Mouse (Mus musculus) skeletal muscle tissue, adult 2 months (tissue): ENCODE results near the gene Fxyd7.

Experiments
- DNase-seq: peaks from one replicate; pipeline ENCODE4 v3.0.0-alpha.2; 2012; ENCODE audit warnings: low read depth, low spot score

The Fxyd7 gene

DNA sequence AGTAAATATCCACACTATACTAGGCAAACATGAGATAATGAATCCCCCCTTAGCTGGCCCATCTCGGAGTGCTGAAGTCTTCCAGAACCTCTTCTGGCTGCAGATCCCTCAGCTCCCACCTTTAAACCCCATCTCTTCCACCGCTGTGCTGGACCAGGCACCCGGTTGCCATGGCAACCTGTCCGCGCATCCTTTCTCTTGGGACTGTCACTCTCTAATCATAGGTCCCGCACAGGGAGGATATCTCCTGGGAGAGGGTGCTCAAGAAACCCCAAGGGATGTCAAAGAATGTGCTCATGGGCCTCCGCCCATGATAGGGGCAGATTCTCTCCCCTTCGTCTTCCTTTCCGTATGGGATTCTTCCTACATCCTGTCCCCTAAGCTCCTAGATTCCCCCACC is 346 bp downstream of the Fxyd7 start:
- no peak for DNase-seq

DNA sequence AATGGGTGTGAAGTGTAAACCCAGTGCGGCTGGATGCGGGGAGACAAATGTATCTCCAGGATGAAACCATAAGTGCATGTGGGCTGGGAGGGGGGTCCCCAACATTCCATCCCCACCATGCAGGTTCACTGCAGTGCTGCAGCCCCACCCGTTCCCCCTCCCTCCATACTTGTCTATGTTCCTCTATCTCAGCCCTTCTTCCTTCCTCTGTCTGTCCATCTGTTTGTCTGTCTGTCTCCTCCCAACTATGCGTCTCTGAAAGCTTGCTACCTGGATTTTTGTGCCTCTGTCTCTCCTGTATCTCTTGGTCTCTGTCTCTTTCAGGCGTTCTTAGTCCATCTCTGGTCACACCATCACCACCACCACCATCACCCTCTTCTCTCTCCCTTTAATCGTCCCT is 780 bp downstream of the Fxyd7 start:
- DNase-seq = no peak

DNA sequence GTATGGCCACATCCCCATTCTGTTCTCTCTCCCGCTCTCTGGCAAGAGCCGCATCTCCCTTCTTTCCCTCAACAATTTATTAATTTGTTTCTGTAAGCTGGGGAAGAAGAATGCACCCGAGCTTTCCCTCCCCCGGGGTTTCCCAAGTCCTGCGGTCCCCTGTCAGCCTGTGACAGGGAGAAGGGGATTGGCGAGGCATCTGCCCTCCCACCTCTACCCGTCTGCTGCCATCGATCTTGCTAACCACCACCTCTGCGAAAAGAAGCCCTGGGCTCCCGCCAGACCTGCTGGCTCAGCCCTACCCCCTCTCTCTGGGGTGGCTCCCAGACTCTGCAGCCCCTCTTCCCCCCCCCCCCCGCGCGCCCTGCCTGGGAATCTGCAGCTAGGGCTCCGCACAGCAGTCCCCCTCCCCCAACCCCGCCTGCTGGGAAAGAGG is 1.4 kb downstream of the Fxyd7 start:
- no peak for DNase-seq

DNA sequence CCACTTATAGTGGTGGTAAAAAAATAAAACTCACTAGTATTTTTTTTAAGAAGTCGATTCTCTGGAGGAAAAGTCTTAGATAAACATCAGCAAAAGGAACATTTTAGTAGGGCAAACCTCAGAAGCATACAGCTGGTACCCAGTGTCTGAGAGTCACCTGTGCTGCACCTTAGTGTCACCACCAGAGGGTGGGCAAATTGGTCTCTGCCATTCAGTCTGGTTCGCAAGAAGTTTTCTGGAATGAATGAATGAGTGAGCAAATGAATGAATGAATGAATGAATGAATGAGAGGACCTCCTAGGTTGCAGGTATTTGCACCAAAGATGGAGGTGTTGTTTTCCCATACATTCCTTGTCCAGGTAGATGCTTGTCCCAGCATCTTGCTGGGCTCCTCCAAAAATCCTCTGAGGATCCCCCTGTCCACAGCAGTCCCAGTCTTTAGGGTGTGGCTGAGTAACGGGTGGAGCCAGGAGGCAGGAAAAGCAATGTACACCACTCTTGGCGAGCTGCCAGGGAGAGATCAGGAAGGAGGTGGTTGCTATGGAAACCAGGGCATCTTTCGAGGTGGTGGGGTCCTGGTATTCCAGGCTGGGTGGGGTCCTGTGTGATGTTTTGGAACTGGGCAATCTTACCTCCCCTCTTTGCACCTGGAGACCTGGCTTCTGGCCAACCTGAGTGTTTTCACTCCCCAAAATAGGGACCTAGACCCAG is 2.0 kb downstream of the Fxyd7 start:
- no peak for DNase-seq

DNA sequence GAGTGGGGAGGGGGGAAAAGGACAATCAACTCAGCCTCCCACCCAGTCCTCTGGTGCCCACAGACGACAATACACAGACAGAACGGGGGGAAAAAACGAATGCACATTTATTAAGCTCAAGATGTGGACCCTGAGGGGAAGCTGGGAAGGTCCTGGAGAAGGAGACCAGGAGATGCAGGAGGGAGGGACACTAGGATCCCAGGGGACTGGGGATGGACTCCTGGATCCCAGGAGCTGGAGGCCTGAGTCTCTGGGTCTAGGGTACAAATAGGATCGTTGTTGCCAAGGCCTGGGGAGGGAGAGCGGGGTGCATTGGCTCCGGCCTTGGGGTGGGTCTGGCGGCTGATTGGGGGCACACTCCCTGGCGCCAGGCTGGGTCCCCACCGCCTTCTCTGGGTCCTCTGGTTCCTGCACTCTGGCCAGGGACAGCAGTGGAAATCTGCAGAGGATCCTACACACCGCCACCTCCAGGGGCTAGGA is 8.8 kb downstream of the Fxyd7 start, which contains the start of gene Fxyd5:
Gene Fxyd5, minus strand, starts transcription at position 51 of the 480 bp plus-strand sequence.
- DNase-seq = no peak

DNA sequence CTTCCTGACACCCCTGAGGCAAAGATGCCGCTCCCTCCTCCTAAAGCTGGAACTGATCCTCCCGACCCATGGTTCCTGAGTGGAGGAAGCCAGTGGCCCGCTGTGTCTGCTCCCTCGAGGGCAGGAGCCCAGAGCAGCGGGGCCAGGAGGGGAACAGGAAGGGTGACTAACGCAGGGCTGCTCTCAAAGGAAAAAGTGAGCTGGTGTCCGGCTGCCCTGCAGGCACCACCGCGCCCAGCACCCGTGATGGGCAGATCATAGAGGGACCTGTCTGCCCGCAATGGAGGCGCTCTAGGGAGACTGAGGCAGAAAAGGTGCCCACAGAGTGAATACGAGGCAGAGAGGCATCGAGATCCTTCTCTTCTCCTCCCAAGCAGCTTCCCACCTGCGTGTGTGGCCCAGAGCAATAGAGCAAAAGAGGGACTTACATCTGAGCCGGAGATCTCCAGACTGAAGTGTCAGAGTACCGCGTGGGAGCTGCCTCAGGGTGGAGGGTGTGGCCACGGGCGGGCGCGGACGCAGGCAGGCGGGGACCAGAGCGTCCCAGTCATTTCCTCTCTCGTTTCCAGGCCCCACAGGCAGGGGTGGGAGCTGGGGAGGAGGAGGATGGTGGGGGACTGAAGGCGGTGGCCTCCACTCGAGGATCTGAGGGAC is 9.5 kb downstream of the Fxyd7 start:
- DNase-seq = no peak

DNA sequence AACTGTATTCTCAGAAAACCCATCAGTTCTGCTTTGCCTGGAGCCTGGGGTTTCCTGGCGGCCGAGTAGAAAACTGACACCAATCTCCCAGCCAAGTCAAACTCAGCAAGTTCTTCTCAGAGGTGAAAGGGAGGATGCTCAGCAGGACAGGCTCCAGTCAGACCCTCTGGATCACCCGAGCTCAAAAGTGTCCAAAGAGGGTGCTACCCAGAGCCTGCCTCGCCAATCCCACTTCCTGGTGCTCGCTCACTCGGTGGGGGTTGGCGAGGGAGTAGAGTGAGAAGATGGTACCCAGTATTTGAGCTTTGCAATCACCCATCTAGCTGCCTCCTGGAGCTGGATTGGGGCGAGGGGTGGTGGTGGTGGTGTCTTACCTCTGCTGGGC is 10.3 kb downstream of the Fxyd7 start:
- no peak for DNase-seq

DNA sequence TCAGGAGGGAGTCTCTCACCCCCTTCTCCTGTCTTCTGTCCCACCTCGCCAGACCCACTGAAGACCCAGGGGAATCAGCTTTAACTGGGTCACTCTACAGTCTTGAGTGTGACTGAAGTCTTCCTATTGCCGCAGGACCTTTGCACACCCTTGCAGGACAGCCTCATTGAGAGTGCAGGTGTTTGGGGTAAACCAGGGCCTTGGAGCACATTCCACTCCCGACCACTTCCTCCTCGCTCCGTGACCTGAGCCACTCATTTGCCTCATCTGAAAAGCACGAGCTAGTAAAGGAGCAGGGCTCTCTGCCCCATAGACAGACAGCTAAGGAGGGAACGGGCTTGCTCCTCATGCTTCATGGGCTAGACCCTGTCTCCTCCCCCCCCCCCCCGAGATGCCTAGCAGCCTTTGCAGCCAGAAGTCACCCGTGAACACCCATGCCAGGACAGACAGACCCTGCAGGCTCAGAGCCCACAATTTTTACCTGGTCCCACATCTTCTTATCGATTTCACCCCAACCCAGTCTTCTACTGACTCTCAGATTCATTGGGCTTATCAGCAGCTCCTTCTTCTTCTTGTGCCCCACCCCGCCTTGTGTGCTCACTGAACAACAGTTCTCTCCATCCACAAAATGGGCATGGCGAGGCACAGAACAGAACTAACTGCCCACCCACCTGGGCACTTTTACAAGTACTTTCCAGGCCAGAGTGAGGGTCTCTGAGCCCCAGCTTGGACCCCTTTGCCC is 10.8 kb downstream of the Fxyd7 start:
- no peak for DNase-seq

DNA sequence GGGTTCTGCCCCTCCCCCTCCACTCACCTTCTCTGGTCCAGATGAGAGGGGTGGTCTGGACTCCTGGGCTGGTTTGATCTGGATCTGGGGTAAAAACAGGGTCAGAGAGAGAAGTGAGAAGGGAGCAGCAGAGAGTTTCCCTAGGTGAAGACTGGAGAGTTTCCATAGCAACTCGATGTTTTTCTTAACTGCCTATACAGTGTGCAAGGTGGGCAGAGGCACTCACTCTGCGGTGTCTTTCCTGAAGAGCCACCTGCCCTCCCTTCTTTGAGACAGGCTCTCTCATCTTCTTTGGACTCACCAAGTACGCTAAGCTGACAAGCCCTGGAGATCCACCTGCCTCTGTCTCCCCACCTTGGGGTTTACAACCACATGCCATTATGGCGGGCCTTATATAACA is 12.3 kb downstream of the Fxyd7 start:
- DNase-seq = no peak

DNA sequence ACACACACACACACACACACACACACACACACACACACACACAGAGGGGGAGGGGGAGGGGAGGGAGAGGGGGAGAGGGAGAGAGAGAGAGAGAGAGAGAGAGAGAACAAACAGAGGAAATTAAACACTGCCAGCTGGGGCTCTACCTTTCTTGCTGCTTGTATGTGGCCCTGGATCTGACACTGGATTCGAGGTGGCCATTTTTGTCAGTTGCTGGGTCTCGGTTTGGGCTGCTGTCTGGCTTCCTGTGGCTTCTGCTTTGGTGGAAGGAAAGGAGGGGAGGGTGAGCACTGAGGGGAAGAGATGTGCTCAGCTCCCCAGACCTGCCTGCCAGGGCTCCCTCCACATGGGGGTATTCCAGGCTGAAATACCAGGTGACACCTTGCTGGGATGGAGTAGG is 13.6 kb downstream of the Fxyd7 start:
- no peak for DNase-seq

DNA sequence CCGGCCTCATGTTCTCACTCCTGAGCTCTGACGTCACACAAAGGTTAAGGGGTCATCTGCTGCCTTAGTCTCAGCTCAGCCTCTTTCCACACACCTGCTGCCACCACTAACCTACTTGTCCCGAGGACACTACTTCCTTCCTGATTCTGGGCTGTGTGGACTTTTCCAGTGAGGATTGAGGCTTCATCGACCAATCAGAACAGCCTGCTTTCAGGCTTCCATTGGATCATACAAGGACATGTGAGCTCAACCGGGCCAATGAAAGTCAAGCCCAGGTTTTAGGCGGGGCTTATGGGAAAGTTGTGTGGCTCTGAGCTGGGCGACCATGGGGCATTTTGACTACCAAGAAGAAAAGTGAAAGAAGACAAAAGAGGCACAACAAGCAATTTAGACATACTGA is 14.3 kb downstream of the Fxyd7 start:
- DNase-seq = no peak

DNA sequence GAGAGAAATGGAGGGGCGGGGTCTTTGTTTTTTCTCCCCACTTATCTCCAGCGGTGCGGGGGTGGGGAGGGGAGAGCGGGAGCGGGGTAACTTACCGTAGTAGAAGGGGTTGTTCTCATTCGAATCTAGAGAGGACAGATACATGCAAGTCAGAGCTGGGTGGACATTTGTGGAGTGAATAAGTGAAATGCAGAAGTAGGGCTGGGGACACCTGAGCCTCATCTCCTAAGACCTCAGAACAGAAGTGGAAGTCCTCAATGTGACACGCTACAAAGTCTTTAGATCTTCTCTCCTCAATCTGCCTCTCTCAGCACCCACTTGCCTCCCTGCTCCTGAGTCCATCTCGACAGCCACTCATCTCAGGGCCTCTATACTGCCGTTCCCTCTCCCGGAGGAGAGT is 16.0 kb downstream of the Fxyd7 start:
- no peak for DNase-seq

DNA sequence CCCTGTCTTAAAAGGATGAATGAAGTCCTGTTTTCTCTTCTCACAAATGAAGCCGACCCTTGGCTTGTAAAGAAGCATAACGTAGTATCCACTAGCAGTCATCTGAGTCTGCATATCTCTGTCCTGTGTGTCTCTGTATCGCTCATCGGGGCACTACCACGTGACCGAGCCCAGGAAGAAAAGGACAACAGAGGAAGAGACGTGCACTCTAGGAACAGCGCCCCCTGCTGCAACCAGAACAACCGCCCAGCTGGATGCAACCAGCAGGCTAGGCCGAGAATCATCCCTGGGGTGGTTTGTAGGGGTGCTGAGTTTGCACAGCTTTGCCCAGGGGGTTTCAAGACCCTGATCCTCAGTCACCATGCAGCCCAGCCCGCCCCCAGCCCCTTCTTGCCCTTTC is 16.5 kb downstream of the Fxyd7 start:
- DNase-seq = no peak

DNA sequence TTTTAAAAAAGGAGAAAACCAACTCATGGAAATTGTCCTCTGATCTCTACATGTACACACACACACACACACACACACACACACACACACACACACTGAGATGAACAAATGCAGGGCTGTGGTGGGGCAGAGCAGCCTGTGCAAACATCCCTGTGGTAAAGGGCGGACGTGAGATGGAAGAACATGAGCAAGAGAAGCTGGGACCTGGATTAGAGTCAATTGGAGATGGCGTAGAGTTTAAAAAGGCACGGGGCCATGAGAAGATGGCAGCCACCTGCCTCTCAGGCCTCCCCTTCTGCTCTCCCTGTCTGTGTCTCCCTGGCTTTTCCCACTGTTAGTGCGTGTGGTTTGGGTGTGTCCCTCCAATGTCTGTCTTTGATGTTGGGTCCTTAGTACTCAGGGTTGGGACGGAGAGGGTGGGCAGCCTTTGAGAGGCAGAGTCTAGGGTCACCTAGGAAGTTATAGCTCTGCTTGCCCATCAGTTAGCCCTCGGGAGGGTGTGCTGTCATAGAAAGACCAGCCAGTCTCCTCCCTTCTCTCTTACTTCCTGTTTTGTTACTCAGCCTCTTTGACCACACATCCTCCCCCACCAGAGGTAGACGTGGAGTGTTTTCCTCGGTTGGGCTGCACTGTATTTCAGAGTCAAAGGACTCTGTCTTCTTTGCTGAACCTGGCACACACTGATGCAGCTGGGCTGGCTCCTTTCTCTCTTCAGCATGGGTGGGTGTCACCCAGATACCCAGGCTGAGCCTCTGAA is 17.7 kb downstream of the Fxyd7 start:
- DNase-seq = no peak

DNA sequence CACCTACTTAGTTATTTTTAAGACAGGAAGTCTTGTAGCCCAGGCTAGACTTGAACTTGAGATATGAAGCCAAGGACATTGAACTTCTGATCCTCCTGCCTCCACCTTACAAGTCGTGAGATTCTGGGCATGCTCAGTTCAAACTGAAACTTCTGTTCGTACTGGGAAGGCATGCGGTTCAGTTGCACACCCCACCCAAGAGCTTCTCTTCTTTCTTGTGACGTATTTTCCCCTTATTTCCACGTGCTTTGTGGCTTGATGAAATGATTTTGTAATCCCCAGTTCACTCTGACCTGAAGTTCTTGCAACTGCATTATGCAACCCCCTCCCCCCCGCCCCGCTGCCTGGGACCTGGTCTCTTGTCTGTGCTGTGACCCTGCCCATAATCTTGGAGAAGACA is 19.5 kb downstream of the Fxyd7 start:
- DNase-seq = no peak

DNA sequence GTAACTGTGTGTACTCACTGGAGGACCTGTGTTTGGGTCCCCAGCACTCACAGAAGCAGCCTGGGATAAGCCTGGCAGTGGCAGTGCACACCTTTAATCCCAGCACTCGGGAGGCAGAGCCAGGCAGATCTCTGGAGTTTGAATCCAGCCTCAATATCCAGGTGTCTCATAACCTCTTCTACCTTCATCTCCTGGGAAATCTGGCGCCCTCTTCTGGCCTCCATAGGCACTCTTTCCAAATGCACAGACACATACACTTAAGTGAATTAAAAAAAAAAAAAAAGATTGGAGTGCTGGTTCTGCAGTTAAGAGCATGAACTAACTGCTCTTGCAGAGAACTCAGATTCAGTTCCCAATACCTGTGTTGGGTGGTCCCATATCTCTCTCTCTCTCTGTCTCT is 20.6 kb downstream of the Fxyd7 start:
- DNase-seq = no peak

DNA sequence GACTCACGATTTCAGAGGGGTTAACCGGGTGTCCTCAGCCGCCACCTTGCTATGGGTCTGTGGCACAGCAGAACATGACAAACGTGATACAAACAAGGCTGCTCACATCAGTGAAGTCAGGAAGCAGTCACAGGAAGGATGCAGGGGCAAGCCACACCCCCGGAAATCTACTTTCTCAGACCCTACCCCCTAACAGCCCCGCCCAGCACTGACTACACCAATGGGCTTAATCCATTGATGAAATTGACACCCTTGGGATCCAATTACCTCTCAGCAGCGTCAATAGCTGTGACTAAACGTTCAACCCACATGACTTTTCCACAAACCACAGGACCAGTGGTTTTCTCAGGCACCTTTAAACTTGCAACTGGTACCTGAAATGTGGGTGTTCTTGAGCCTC is 22.7 kb downstream of the Fxyd7 start:
- no peak for DNase-seq

DNA sequence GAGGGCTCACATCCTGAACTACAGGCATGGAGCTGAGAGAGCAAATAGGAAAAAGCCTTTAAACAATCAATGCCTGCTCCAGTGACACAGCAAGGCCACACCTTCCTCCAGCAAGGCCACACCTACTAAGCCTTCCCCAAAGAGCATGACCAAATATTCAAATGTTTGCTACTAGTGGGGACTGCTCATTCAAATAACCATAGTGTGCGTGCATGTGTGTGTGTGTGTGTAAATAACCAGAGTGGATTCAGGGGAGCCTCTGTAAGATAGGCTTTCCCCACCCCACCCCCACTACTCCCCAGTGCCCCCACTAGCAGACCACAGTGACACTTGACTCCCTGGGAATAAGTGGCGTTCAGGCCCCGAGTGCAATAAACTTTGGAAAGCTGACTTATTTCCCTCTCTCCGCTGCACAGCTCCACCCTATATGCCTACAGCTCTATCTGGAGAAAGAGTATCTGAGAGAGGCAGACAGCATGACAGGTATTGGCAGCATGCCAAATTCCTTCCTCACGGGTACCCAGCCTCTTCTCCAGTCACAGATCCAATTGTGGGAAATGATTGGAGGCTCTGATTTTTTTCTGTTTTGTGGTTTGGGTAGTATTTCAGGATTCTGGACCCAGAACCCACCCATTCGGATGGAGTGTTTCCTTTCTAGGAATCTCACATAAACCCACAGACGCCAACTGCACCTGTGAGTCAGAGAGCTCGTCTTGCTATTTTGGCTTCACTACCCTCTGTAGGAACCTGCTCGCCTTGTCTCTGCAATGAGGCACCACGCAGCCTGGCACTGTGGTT is 34.0 kb downstream of the Fxyd7 start:
- no peak for DNase-seq

DNA sequence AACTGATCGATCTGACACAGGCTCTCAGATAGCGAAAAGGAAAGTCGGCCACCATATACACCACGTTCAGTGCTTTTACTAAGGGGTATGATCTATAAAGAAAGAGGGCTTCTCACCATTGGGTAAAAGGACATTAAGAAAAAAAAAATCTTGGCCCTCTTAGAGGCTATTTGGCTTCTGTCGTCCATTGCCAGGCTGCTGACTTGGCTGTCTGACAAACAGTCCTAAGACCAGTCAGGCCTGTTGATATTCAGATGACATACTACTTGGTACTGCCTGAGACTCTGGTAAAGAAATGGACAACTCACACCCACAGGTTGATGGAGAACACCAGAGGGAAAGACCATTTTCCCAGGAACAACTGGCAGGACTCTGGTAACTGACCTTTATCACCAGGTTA is 38.3 kb downstream of the Fxyd7 start:
- DNase-seq = no peak

DNA sequence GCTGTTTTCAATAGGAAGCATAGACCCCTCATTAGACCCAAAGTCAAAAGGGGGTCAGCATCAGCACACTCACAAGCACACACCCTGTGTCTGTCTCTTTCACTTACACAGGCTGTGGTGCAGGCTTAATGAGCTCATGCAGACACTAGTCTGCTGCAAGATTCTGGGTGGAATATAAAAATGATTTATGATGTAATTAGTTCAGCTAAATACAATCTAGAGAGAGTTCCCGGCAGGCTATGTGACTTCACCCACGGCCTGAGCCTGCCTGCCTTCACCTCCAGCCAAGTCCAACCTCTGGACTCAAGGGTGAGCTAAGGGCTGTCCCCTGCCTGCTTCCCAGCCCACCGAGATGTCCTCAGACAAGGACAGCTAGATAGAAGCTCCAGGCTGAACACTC is 42.4 kb downstream of the Fxyd7 start:
- no peak for DNase-seq

DNA sequence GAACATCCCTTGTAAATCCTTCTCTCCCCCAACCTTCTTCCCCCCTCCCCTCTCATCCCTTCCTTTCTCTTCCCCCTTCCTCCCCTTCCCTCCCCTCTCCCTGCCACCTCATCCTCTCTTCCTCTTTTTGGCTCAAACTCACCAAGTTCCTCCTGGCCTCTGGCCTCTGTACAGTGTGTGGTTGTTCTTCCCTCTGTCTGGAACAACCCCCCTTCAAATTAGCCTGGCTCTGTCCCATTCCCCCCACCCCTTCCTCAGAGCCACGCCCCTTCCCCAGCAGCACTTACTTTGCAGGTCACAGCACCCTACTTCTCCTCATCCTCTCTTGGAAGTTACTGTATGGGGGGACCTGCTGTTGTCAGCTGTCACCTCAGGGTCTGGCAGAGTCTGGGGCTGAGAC is 43.1 kb downstream of the Fxyd7 start:
- DNase-seq = no peak
